Mouse (Mus musculus): ENCODE data around the gene Olfr71.
A peak's percentile ranks its signal among the peaks of the same experiment; 100 is the strongest.

GRCm38 (mm10) chr4:43728576-43728954 is 18.5 kb upstream of the Olfr71 start:
- TF ChIP-seq EP300 (IDR thresholded peaks at IDR 0.05; ENCODE audit: low read depth) (peak; percentile 37; the same call in 1 of the 2 replicates), CTCF (IDR thresholded peaks at IDR 0.05; ENCODE audit: low read depth) (no peak)
